Mouse (Mus musculus) MEL (cell line): ENCODE measurements around the gene Clk2. TPM values are rescaled to one million over a fixed set of nuclear protein-coding genes. Genes with fewer than 3 reads are reported as not detected.

Experiments used
- DNase-seq: peaks from one replicate; pipeline ENCODE4 v3.0.0; 2011; ENCODE audit warnings: low read depth, low spot score
- H3K27ac ChIP-seq: 2 replicates; pipeline ENCODE4 v1.5.1; 2012; ENCODE audit warnings: low read depth, mild to moderate bottlenecking, control low read depth, low read length, moderate library complexity; ENCODE audit not compliant: control insufficient read depth
- H3K27me3 ChIP-seq, 2 experiments: fragments of 150-350 bp in 1 of 2; sonication (generic) in 1 of 2; 2 replicates each; pipeline ENCODE4 v1.6.1; 2012; ENCODE audit warnings: low read length in 2 of 2, mild to moderate bottlenecking in 2 of 2, improper control_type of control experiment in 1 of 2, moderate library complexity in 1 of 2; ENCODE audit not compliant: insufficient read depth in 2 of 2, control insufficient read depth in 1 of 2
- H3K36me3 ChIP-seq, 2 experiments: 2 replicates each; pipeline ENCODE4 v1.6.1; 2012 to 2014; ENCODE audit warnings: low read length in 2 of 2, improper control_type of control experiment in 1 of 2, inconsistent platforms in 1 of 2, mild to moderate bottlenecking in 1 of 2; ENCODE audit not compliant: insufficient read depth in 2 of 2, control insufficient read depth in 1 of 2
- H3K4me1 ChIP-seq, 2 experiments: fragments of 150-350 bp in 1 of 2; sonication (generic) in 1 of 2; 2 replicates each; pipeline ENCODE4 v1.6.1; 2012; ENCODE audit warnings: low read length in 2 of 2, improper control_type of control experiment in 1 of 2, mild to moderate bottlenecking in 1 of 2; ENCODE audit not compliant: insufficient read depth in 2 of 2, control insufficient read depth in 1 of 2
- H3K4me3 ChIP-seq, 2 experiments: fragments of 150-350 bp in 1 of 2; sonication (generic) in 1 of 2; 2 replicates each; pipeline ENCODE4 v1.5.1; 2012; ENCODE audit warnings: low read depth in 2 of 2, low read length in 2 of 2, mild to moderate bottlenecking in 2 of 2, moderate library complexity in 2 of 2, control low read depth in 1 of 2, improper control_type of control experiment in 1 of 2; ENCODE audit not compliant: control insufficient read depth in 1 of 2, insufficient read depth in 1 of 2
- H3K79me2 ChIP-seq: 2 replicates; pipeline ENCODE4 v1.6.1; 2012; ENCODE audit warnings: mild to moderate bottlenecking, low read length, moderate library complexity; ENCODE audit not compliant: control insufficient read depth, poor library complexity, insufficient read depth
- H3K9ac ChIP-seq: 2 replicates; pipeline ENCODE4 v1.6.1; 2012; ENCODE audit warnings: low read depth, mild to moderate bottlenecking, control low read depth, low read length, moderate library complexity; ENCODE audit not compliant: control insufficient read depth, poor library complexity, severe bottlenecking
- H3K9me3 ChIP-seq: fragments of 150-350 bp; sonication (generic); replicated peaks from 2 replicates; pipeline ENCODE4 v1.6.1; 2012; ENCODE audit warnings: mild to moderate bottlenecking, low read length, improper control_type of control experiment, moderate library complexity; ENCODE audit not compliant: insufficient read depth
- BHLHE40 ChIP-seq: IDR thresholded peaks from 2 replicates; pipeline ENCODE4 v1.6.1; 2012; ENCODE audit warnings: low read depth, mild to moderate bottlenecking, inconsistent platforms, low read length, improper control_type of control experiment, borderline replicate concordance
- CHD1 ChIP-seq: IDR thresholded peaks from 2 replicates; pipeline ENCODE4 v1.6.1; 2012; ENCODE audit warnings: low read depth, mild to moderate bottlenecking, inconsistent platforms, low read length, improper control_type of control experiment
- CTCF ChIP-seq, 3 experiments: IDR thresholded peaks in 2 of 3; conservative IDR thresholded peaks in 1 of 3; 2 replicates each; pipeline ENCODE4 v1.5.1; 2011 to 2012; ENCODE audit warnings: low read length in 3 of 3, low read depth in 2 of 3, mild to moderate bottlenecking in 2 of 3, improper control_type of control experiment in 1 of 3, inconsistent platforms in 1 of 3, mixed read lengths in 1 of 3, moderate library complexity in 1 of 3; ENCODE audit not compliant: control insufficient read depth in 1 of 3, insufficient read depth in 1 of 3, poor library complexity in 1 of 3, severe bottlenecking in 1 of 3
- E2F4 ChIP-seq: IDR thresholded peaks from 2 replicates; pipeline ENCODE4 v1.6.1; 2011; ENCODE audit warnings: low read depth, low read length, improper control_type of control experiment, borderline replicate concordance
- ELF1 ChIP-seq: IDR thresholded peaks from 2 replicates; pipeline ENCODE4 v1.6.1; 2014; ENCODE audit warnings: low read depth, mild to moderate bottlenecking, inconsistent platforms, low read length, improper control_type of control experiment, moderate library complexity
- ETS1 ChIP-seq: IDR thresholded peaks from 2 replicates; pipeline ENCODE4 v1.6.1; 2012; ENCODE audit warnings: low read depth, mild to moderate bottlenecking, inconsistent platforms, low read length, improper control_type of control experiment, moderate library complexity
- GATA1 ChIP-seq: IDR thresholded peaks from 2 replicates; pipeline ENCODE4 v1.6.1; 2011; ENCODE audit warnings: low read depth, low read length, improper control_type of control experiment
- KAT2A ChIP-seq: conservative IDR thresholded peaks from 2 replicates; pipeline ENCODE4 v1.6.1; 2012; ENCODE audit warnings: low read depth, low read length, improper control_type of control experiment, inconsistent platforms
- MAFK ChIP-seq: IDR thresholded peaks from 2 replicates; pipeline ENCODE4 v1.6.1; 2011; ENCODE audit warnings: low read depth, mild to moderate bottlenecking, low read length, improper control_type of control experiment, borderline replicate concordance
- MAZ ChIP-seq: IDR thresholded peaks from 2 replicates; pipeline ENCODE4 v1.6.1; 2012; ENCODE audit warnings: low read depth, mild to moderate bottlenecking, inconsistent platforms, low read length, improper control_type of control experiment
- MEF2A ChIP-seq: IDR thresholded peaks from 2 replicates; pipeline ENCODE4 v1.6.1; 2014; ENCODE audit warnings: low read depth, mild to moderate bottlenecking, inconsistent platforms, low read length, improper control_type of control experiment; ENCODE audit not compliant: poor library complexity, insufficient replicate concordance, severe bottlenecking; ENCODE audit errors: extremely low read depth
- MXI1 ChIP-seq: IDR thresholded peaks from 2 replicates; pipeline ENCODE4 v1.6.1; 2011; ENCODE audit warnings: mild to moderate bottlenecking, low read depth, low read length, improper control_type of control experiment
- NELFE ChIP-seq: IDR thresholded peaks from 2 replicates; pipeline ENCODE4 v1.6.1; 2011; ENCODE audit warnings: low read depth, low read length, improper control_type of control experiment
- POLR2AphosphoS2 ChIP-seq: IDR thresholded peaks from 2 replicates; pipeline ENCODE4 v1.6.1; 2011; ENCODE audit warnings: low read length, improper control_type of control experiment
- POLR2AphosphoS5 ChIP-seq: IDR thresholded peaks from 2 replicates; pipeline ENCODE4 v1.6.1; 2012; ENCODE audit warnings: low read depth, borderline replicate concordance, mild to moderate bottlenecking, inconsistent platforms, low read length, moderate library complexity, mixed read lengths
- SIN3A ChIP-seq: IDR thresholded peaks from 2 replicates; pipeline ENCODE4 v1.6.1; 2012; ENCODE audit warnings: low read length, improper control_type of control experiment, inconsistent platforms
- TAL1 ChIP-seq: IDR thresholded peaks from 2 replicates; pipeline ENCODE4 v1.6.1; 2012; ENCODE audit warnings: mild to moderate bottlenecking, inconsistent platforms, low read length, moderate library complexity, mixed read lengths
- TBP ChIP-seq: IDR thresholded peaks from 2 replicates; pipeline ENCODE4 v1.8.0; 2011; ENCODE audit warnings: low read depth, low read length, improper control_type of control experiment
- TCF12 ChIP-seq: IDR thresholded peaks from 2 replicates; pipeline ENCODE4 v1.6.1; 2014; ENCODE audit warnings: low read depth, mild to moderate bottlenecking, inconsistent platforms, low read length, improper control_type of control experiment, moderate library complexity
- USF1 ChIP-seq: IDR thresholded peaks from 2 replicates; pipeline ENCODE4 v1.6.1; 2014; ENCODE audit warnings: low read depth, mild to moderate bottlenecking, inconsistent platforms, low read length, improper control_type of control experiment, moderate library complexity
- USF2 ChIP-seq, 2 experiments: IDR thresholded peaks; 2 replicates each; pipeline ENCODE4 v1.6.1; 2011 to 2012; ENCODE audit warnings: improper control_type of control experiment in 2 of 2, low read length in 2 of 2, borderline replicate concordance in 1 of 2, inconsistent platforms in 1 of 2, low read depth in 1 of 2, mild to moderate bottlenecking in 1 of 2; ENCODE audit not compliant: insufficient read depth in 1 of 2
- ZC3H11A ChIP-seq: IDR thresholded peaks from 2 replicates; pipeline ENCODE4 v1.6.1; 2012; ENCODE audit warnings: low read depth, mild to moderate bottlenecking, inconsistent platforms, low read length, improper control_type of control experiment
- ZKSCAN1 ChIP-seq: IDR thresholded peaks from 2 replicates; pipeline ENCODE4 v1.6.1; 2012; ENCODE audit warnings: low read depth, mild to moderate bottlenecking, inconsistent platforms, low read length, improper control_type of control experiment, moderate library complexity
- ZNF384 ChIP-seq: IDR thresholded peaks from 2 replicates; pipeline ENCODE4 v1.6.1; 2012; ENCODE audit warnings: low read depth, mild to moderate bottlenecking, inconsistent platforms, low read length, improper control_type of control experiment
- polyA plus RNA-seq, 2 experiments: library from polyadenylated mRNA; stranded (reverse) in 1 of 2; unstranded in 1 of 2; fragments of >175 nt in 1 of 2; fragments of >200 nt in 1 of 2; gene quantifications; 2 replicates each; pipeline versions ENCODE4 v1.2.1 to v1.2.4; 2012; ENCODE audit warnings: low replicate concordance in 2 of 2, low read depth in 1 of 2; ENCODE audit not compliant: insufficient read length in 2 of 2, insufficient read depth in 1 of 2, missing spikeins in 1 of 2
- total RNA-seq: library from RNA; depleted of rRNA; stranded (reverse); fragments of 300-350 nt; gene quantifications from 2 replicates; pipeline ENCODE4 v1.2.3, GENCODE M21; 2012

The Clk2 gene
- total and polyA plus RNA-seq, 3 experiments = 28.2 to 138 (median 83.6) TPM

GRCm38 (mm10) chr3:89158651-89159050, 5.9 kb upstream of the Clk2 start:
- Histone ChIP-seq H3K4me1 (peaks cover 8 to 15% of the 10 kb centered on the region in 2 experiments; a peak in 3 of 4 replicates), H3K79me2 (no peaks in the 10 kb centered on the region), H3K9me3 (no peaks in the 10 kb centered on the region), H3K9ac (no peak overlapping the region), H3K36me3 (peaks cover 0 to 8% of the 10 kb centered on the region in 2 experiments; a peak in 2 of 4 replicates), H3K27me3 (no peaks in the 10 kb centered on the region), H3K4me3 (no peak overlapping the region), H3K27ac (no peak overlapping the region)
- DNase-seq = no peak
- TF ChIP-seq NELFE (no peak), POLR2AphosphoS5 (no peak), MAFK (no peak), CTCF (IDR thresholded peaks at IDR 0.05 in 2 of 3, conservative IDR thresholded peaks at IDR 0.05 in 1 of 3; ENCODE audit: control insufficient read depth in 1 of 3, insufficient read depth in 1 of 3, low read depth in 2 of 3, low read length in 3 of 3, poor library complexity in 1 of 3, severe bottlenecking in 1 of 3) (no peak), ZNF384 (no peak), TCF12 (no peak), KAT2A (no peak), ZKSCAN1 (no peak), ETS1 (no peak), POLR2AphosphoS2 (no peak), TAL1 (no peak), USF1 (no peak), ELF1 (no peak), ZC3H11A (no peak), BHLHE40 (no peak), USF2 (IDR thresholded peaks at IDR 0.05; ENCODE audit: borderline replicate concordance in 1 of 2, insufficient read depth in 1 of 2, low read depth in 1 of 2, low read length in 2 of 2) (no peak), GATA1 (no peak)
- TF ChIP-seq, all 39 proteins: peak for 0

GRCm38 (mm10) chr3:89159211-89159610, 5.4 kb upstream of the Clk2 start:
- Histone ChIP-seq H3K9me3 (no peaks in the 10 kb centered on the region), H3K27me3 (no peaks in the 10 kb centered on the region), H3K4me3 (peak overlapping the region; percentile 61 to 62), H3K9ac (peak overlapping the region; percentile 67), H3K36me3 (peaks cover 0 to 8% of the 10 kb centered on the region in 2 experiments; a peak in 2 of 4 replicates), H3K27ac (no peak overlapping the region), H3K79me2 (no peaks in the 10 kb centered on the region), H3K4me1 (peaks cover 10 to 15% of the 10 kb centered on the region in 2 experiments; a peak in 3 of 4 replicates)
- DNase-seq = peak; percentile 83
- TF ChIP-seq MXI1 (peak; percentile 97), SIN3A (peak; percentile 100), CHD1 (no peak), MEF2A (no peak), MAZ (0 out of 2 replicates have a peak, but pooled peaks have one; percentile 34), E2F4 (no peak), ETS1 (no peak), TBP (no peak)
